Mouse (Mus musculus) adrenal gland, adult 2 months (tissue): Measurements from ENCODE around the gene Icam1. TPM values are rescaled to one million over a fixed set of nuclear protein-coding genes. Genes with fewer than 3 reads are reported as not detected.

ENCODE experiments used
- DNase-seq: peaks from one replicate; pipeline ENCODE4 v3.0.0; 2021
- microRNA-seq, 2 experiments: library from miRNA; unstranded; fragments of <30 nt; microRNA quantifications; one replicate each; pipeline ENCODE4 v1.2.0; 2021
- polyA plus RNA-seq: library from polyadenylated mRNA; depleted of rRNA; stranded (reverse); fragments of >200 nt; gene quantifications from 2 replicates; pipeline ENCODE4 v1.2.3, GENCODE M21; 2012; rRNA removed
- total RNA-seq, 2 experiments: library from RNA; stranded (reverse); gene quantifications; 2 replicates each; pipeline ENCODE4 v1.2.3; 2021

Icam1 gene
- total and polyA plus RNA-seq, 3 experiments, result 7.5 to 19.1 (median 10.8) TPM

DNA sequence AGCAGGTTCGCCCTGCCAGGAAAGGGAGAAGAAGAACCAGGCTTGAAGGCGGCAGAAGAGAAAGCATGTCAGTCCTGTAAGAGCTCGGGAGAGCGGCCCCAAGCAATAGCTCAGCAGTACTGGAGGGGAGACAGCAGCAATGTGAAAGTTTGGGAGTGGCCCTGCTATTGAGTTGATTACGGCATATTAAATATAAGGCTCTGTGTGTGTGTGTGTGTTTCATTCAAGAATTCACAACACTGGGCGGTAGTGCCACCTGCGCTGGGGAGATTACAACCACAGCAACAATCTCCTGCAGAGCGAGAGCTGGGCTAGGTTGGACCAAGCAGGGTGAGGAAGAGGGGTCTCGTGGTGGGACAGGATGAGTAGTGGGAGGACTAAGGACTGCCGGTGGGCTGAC lies 35.8 kb downstream of the Icam1 start:
- DNase-seq, result no peak

- DNase-seq, result no peak
These were observed 47.1 kb downstream of the Icam1 start for GRCm38 (mm10) chr9:21062928-21063327.

DNA sequence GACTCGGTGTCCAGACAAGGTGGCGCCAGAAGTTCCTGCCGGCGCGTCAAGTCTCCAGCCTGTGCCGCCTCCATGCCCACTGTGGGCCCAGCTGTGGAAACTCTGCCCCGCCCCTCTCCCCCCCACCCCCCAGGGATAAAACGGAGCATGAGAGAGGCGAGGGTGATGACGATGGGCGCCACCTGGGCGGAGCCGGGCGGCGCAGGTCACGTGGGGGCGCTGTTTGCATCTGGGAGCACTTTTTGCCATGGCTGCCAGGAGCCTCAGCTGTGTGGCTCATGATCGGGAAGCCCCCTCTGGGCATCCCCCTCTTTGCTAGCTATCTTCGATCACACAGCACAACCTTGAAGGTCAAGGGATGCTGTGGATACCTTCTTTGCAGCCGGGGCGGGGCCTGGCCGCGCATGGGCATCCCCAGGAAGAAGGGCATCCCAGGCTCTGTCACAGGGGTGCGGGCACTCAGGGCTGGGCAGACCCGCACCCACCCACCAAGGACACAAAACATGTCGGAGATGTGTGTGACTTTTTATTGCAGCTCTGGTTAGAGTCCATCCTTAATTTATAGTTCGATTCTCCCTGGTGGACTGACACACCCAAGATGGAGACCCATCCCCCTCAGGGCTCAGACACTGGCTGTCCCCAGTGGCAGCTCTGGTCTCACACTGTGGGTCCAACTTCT lies 51.4 kb downstream of the Icam1 start, which contains the start of gene Zglp1:
Gene Zglp1 (minus strand): TSS at position 88 of the 679 bp plus-strand sequence.
- no peak for DNase-seq

- DNase-seq, result no peak
These were observed 56.9 kb downstream of the Icam1 start for GRCm38 (mm10) chr9:21072641-21073040.

- DNase-seq, result peak; percentile 92
These were observed 57.5 kb downstream of the Icam1 start, which contains the start of the genes Gm49373 and Fdx1l for GRCm38 (mm10) chr9:21073044-21073840. Gene Gm49373 (minus strand): TSS chr9:21073096. Gene Fdx1l (minus strand): TSS chr9:21073614.

- DNase-seq, result no peak
These were observed 58.4 kb downstream of the Icam1 start for GRCm38 (mm10) chr9:21074173-21074572.

- no peak for DNase-seq
These were observed 59.8 kb downstream of the Icam1 start for GRCm38 (mm10) chr9:21075625-21076024.

Small RNA genes within 50 kb of the gene (microRNA-seq; reads per million reads assigned to microRNA genes)
- gene Mir1900 (0 reads per million in 2 experiments), gene Mir7082 (0.22 to 1.7 reads per million in 2 experiments)

Other genes with a start within 250 kb of the Icam1 start
- gene Col5a3, start 200.9 kb upstream of the Icam1 start, total RNA-seq, result 100 to 1,000 TPM in 1 of 2 experiments, 10 to 100 TPM in 1; 78.4 to 293 TPM
- 108 and 110 TPM in 2 replicates for gene Col5a3, start 200.9 kb upstream of the Icam1 start, polyA plus RNA-seq
- not detected for gene Rdh8, start 197.5 kb upstream of the Icam1 start, total RNA-seq
- not detected in 2 replicates for gene Rdh8, start 197.5 kb upstream of the Icam1 start, polyA plus RNA-seq
- gene A230050P20Rik, start 147.3 kb upstream of the Icam1 start, total RNA-seq, result 10 to 100 TPM; 19.4 to 20.1 TPM
- gene A230050P20Rik, start 147.3 kb upstream of the Icam1 start, polyA plus RNA-seq, result 140 and 164 TPM in 2 replicates
- gene Angptl6, start 136.3 kb upstream of the Icam1 start, total RNA-seq, result 1 to 10 TPM; 3.3 TPM
- gene Angptl6, start 136.3 kb upstream of the Icam1 start, polyA plus RNA-seq, result 4.0 and 6.5 TPM in 2 replicates
- gene Ppan, start 127.8 kb upstream of the Icam1 start, total RNA-seq, result 10 to 100 TPM; 27.6 to 44.4 TPM
- gene Ppan, start 127.8 kb upstream of the Icam1 start, polyA plus RNA-seq, result 128 and 140 TPM in 2 replicates
- 100 to 1,000 TPM; 156 to 170 TPM for gene Eif3g, start 117.4 kb upstream of the Icam1 start, total RNA-seq
- 123 and 133 TPM in 2 replicates for gene Eif3g, start 117.4 kb upstream of the Icam1 start, polyA plus RNA-seq
- 10 to 100 TPM; 43.0 to 44.0 TPM for gene Dnmt1, start 56.1 kb upstream of the Icam1 start, total RNA-seq
- 29.6 and 29.8 TPM in 2 replicates for gene Dnmt1, start 56.1 kb upstream of the Icam1 start, polyA plus RNA-seq
- 10 to 100 TPM; 20.4 to 26.6 TPM for gene S1pr2, start 39.2 kb upstream of the Icam1 start, total RNA-seq
- 14.8 and 15.7 TPM in 2 replicates for gene S1pr2, start 39.2 kb upstream of the Icam1 start, polyA plus RNA-seq
- 100 to 1,000 TPM; 120 to 130 TPM for gene Mrpl4, start 13.2 kb upstream of the Icam1 start, total RNA-seq
- 245 and 270 TPM in 2 replicates for gene Mrpl4, start 13.2 kb upstream of the Icam1 start, polyA plus RNA-seq
- 1 to 10 TPM; 1.1 to 5.1 TPM for gene Icam4, start 13.4 kb downstream of the Icam1 start, total RNA-seq
- gene Icam4, start 13.4 kb downstream of the Icam1 start, polyA plus RNA-seq, result 1.9 and 2.7 TPM in 2 replicates
- under 1 TPM; 0.17 to 0.31 TPM for gene Icam5, start 16.1 kb downstream of the Icam1 start, total RNA-seq
- gene Icam5, start 16.1 kb downstream of the Icam1 start, polyA plus RNA-seq, result 0.41 and 0.48 TPM in 2 replicates
- gene Zglp1, start 51.1 kb downstream of the Icam1 start, total RNA-seq, result not detected
- not detected in 2 replicates for gene Zglp1, start 51.1 kb downstream of the Icam1 start, polyA plus RNA-seq
- gene Gm49373, start 57.1 kb downstream of the Icam1 start, total RNA-seq, result under 1 TPM; 0.24 to 0.43 TPM
- gene Gm49373, start 57.1 kb downstream of the Icam1 start, polyA plus RNA-seq, result 0.18 and 0.19 TPM in 2 replicates
- 10 to 100 TPM; 40.7 to 48.6 TPM for gene Fdx1l, start 57.6 kb downstream of the Icam1 start, total RNA-seq
- 59.6 and 86.5 TPM in 2 replicates for gene Fdx1l, start 57.6 kb downstream of the Icam1 start, polyA plus RNA-seq
- 1 to 10 TPM in 1 of 2 experiments, under 1 TPM in 1; 0.90 to 2.5 TPM for gene Gm38431, start 76.0 kb downstream of the Icam1 start, total RNA-seq
- 68.5 and 74.0 TPM in 2 replicates for gene Gm38431, start 76.0 kb downstream of the Icam1 start, polyA plus RNA-seq
- gene Raver1, start 76.0 kb downstream of the Icam1 start, total RNA-seq, result 10 to 100 TPM; 50.8 to 53.4 TPM
- 52.8 and 76.4 TPM in 2 replicates for gene Raver1, start 76.0 kb downstream of the Icam1 start, polyA plus RNA-seq
- 10 to 100 TPM; 12.7 to 14.6 TPM for gene Tyk2, start 115.3 kb downstream of the Icam1 start, total RNA-seq
- 23.5 and 25.8 TPM in 2 replicates for gene Tyk2, start 115.3 kb downstream of the Icam1 start, polyA plus RNA-seq
- gene Cdc37, start 134.0 kb downstream of the Icam1 start, total RNA-seq, result 100 to 1,000 TPM; 179 to 202 TPM
- 58.3 and 59.0 TPM in 2 replicates for gene Cdc37, start 134.0 kb downstream of the Icam1 start, polyA plus RNA-seq
- gene Pde4a, start 149.7 kb downstream of the Icam1 start, total RNA-seq, result 10 to 100 TPM in 1 of 2 experiments, 1 to 10 TPM in 1; 8.8 to 17.7 TPM
- gene Pde4a, start 149.7 kb downstream of the Icam1 start, polyA plus RNA-seq, result 13.2 and 15.6 TPM in 2 replicates
- gene Keap1, start 223.4 kb downstream of the Icam1 start, total RNA-seq, result 10 to 100 TPM; 36.6 to 56.5 TPM
- gene Keap1, start 223.4 kb downstream of the Icam1 start, polyA plus RNA-seq, result 132 and 142 TPM in 2 replicates
- gene S1pr5, start 232.5 kb downstream of the Icam1 start, total RNA-seq, result 1 to 10 TPM in 1 of 2 experiments, under 1 TPM in 1; 0.66 to 1.9 TPM
- gene S1pr5, start 232.5 kb downstream of the Icam1 start, polyA plus RNA-seq, result 1.2 and 1.4 TPM in 2 replicates
- 10 to 100 TPM; 25.9 to 47.0 TPM for gene Atg4d, start 249.3 kb downstream of the Icam1 start, total RNA-seq
- gene Atg4d, start 249.3 kb downstream of the Icam1 start, polyA plus RNA-seq, result 36.2 and 42.9 TPM in 2 replicates